Mouse (Mus musculus) lung, embryonic 14.5 days (tissue): ENCODE results near the gene E2f1. TPM values are rescaled to one million over a fixed set of nuclear protein-coding genes. Genes with fewer than 3 reads are reported as not detected.
A peak's percentile ranks its signal among the peaks of the same experiment; 100 is the strongest.

ENCODE experiments used
- ATAC-seq: fragments of 200-750 bp; cut with Nextera tagmentation; 2 replicates; pipeline ENCODE4 v1.8.0; 2017; ENCODE audit warnings: mild to moderate bottlenecking, moderate TSS enrichment, moderate library complexity; ENCODE audit not compliant: insufficient read depth
- DNase-seq: peaks from one replicate; pipeline ENCODE4 v3.0.0-alpha.2; 2015
- H3K27ac ChIP-seq: fragments of 300-500 bp; sonication (generic); 2 replicates; pipeline ENCODE4 v1.5.1; 2014; ENCODE audit warnings: low read depth, mild to moderate bottlenecking, moderate library complexity
- H3K27me3 ChIP-seq: fragments of 300-500 bp; sonication (generic); 2 replicates; pipeline ENCODE4 v1.6.1; 2014; ENCODE audit warnings: low read length, control low read depth; ENCODE audit not compliant: insufficient read depth
- H3K36me3 ChIP-seq: fragments of 300-500 bp; sonication (generic); 2 replicates; pipeline ENCODE4 v1.6.1; 2014; ENCODE audit warnings: control low read depth; ENCODE audit not compliant: insufficient read depth
- H3K4me1 ChIP-seq: fragments of 300-500 bp; sonication (generic); 2 replicates; pipeline ENCODE4 v1.6.1; 2014; ENCODE audit warnings: antibody characterized with exemption, control low read depth; ENCODE audit not compliant: insufficient read depth
- H3K4me2 ChIP-seq: fragments of 300-500 bp; sonication (generic); 2 replicates; pipeline ENCODE4 v1.6.1; 2014; ENCODE audit warnings: mild to moderate bottlenecking
- H3K4me3 ChIP-seq: fragments of 300-500 bp; sonication (generic); 2 replicates; pipeline ENCODE4 v1.5.1; 2014; ENCODE audit warnings: low read depth, low read length
- H3K9ac ChIP-seq: fragments of 300-500 bp; sonication (generic); 2 replicates; pipeline ENCODE4 v1.6.1; 2014
- H3K9me3 ChIP-seq: fragments of 300-500 bp; sonication (generic); 2 replicates; pipeline ENCODE4 v1.6.1; 2016; ENCODE audit warnings: low read depth, low read length, control low read depth
- CTCF ChIP-seq: IDR thresholded peaks from 2 replicates; pipeline ENCODE4 v1.5.1; 2016; ENCODE audit warnings: antibody characterized with exemption, low read depth
- WGBS: fragments of 180-500 bp; shearing (Covaris S2); extraction: QIAGEN DNeasy Blood & Tissue Kit; methylation state at CpG from one replicate; pipeline ENCODE4 v1.1.7; 2014; 5-methylcytosine and 5-hydroxymethylcytosine counted together
- polyA plus RNA-seq: library from polyadenylated mRNA; unstranded; fragments of >200 nt; fragmentation: Nextera tagmentation; extraction: Ambion mirVana; gene quantifications from 2 replicates; pipeline ENCODE4 v1.2.1, GENCODE M21; 2014

Gene E2f1
- polyA plus RNA-seq, 1 experiment from 2014 or later = 13.6 TPM

DNA sequence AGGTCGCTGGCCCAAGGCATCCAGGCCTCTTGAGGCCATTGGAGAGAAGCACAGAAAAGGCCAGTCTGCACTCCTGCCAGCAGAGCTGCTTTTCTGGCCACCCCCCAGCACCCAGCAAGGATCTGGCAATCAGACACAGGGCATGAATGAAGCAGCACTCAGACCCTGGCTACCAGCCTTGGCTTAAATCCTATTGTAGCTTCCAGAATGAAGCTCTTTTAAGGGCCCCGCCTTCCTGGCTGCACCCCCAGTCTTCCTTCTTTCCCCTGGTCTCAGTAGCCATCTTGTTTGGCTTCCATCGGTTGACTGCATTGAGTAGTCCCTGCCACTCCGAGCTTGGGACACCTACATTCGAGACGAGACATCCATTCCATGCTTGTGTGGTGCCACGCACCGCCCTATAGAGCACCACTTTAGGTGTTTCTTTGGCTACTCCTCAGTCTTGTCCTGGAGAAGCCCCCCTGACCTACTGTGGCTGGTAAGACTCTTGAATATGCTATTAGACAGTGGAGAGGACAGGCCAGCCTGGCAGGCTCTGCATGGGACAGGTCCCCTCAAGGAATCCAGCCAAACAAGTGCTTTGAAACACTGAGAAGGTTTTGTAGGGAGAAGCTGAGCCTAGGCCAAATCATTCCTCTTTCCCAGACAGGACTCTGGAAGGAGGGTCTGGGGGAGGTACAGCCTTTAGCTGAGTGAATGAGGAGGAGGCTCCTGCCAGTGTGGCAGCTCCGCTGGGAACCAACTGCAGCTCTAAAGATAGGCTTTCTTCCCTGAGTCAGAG is 25.9 kb downstream of the E2f1 start:
- 0 out of 2 replicates have a peak, but pooled peaks cover 3% of the 10 kb centered on the region for H3K36me3 ChIP-seq
- no peak overlapping the region for H3K9ac ChIP-seq
- H3K4me3 ChIP-seq = no peak overlapping the region
- H3K9me3 ChIP-seq = no peaks in the 10 kb centered on the region
- H3K4me2 ChIP-seq = no peak overlapping the region
- no peaks in the 10 kb centered on the region for H3K4me1 ChIP-seq
- no peak overlapping the region for H3K27ac ChIP-seq
- ATAC-seq (no peak), DNase-seq (no peak)
- WGBS = 83% methylated on average over 9 of the region's 9 CpGs
- H3K27me3 ChIP-seq = no peaks in the 10 kb centered on the region
- TF ChIP-seq CTCF = no peak

DNA sequence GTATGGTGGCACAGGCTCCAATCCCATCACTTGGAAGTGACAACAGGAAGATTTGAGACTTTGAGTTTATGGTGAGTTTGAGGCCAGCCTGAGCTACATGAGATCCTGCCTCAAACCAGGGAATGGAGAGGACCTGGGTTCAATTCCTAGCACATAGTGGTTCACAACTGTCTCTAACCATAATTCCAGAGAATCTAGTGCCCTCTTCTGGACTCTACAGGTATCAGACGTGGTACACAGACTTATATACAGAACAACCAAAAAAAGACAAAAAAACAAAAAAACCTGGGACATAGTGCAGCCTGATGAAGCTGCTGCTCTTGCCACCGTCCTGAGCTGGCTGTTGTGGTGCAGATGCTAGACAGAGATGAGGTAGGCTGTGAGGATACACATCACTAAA is 28.1 kb downstream of the E2f1 start:
- no peaks in the 10 kb centered on the region for H3K4me1 ChIP-seq

DNA sequence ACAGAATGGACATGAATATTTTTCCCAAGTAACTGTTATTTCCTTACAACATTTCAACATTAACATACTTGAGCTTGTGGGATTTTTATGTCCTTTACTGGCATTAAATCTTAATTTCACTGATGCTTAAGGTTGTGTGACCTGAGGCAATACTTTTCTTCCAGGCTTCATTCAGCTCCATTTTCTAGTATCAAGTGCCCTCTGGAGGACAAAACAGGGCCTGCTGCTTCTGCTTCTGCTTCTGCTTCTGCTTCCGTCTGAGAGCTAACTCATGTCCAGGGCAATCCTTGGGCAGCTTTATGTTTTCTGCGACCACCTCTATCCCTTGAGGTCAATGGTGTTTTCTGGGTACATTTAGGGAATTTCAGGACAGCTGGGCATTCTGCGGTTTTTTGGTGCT is 30.0 kb downstream of the E2f1 start:
- H3K36me3 ChIP-seq = peaks cover 25% of the 10 kb centered on the region
- H3K4me2 ChIP-seq = no peak overlapping the region

More for the DNA sequence above, 28.1 kb downstream of the E2f1 start:
- Histone ChIP-seq H3K4me2 (no peak overlapping the region), H3K27me3 (no peaks in the 10 kb centered on the region), H3K9ac (no peak overlapping the region), H3K9me3 (no peaks in the 10 kb centered on the region), H3K27ac (no peak overlapping the region), H3K4me3 (no peak overlapping the region), H3K36me3 (peaks cover 11% of the 10 kb centered on the region; the same call in 1 of the 2 replicates)
- no peak for DNase-seq
- peak; percentile 20; the same call in 1 of the 2 replicates for TF ChIP-seq CTCF
- WGBS = 82% methylated on average over 2 of the region's 2 CpGs
- no peak for ATAC-seq

DNA sequence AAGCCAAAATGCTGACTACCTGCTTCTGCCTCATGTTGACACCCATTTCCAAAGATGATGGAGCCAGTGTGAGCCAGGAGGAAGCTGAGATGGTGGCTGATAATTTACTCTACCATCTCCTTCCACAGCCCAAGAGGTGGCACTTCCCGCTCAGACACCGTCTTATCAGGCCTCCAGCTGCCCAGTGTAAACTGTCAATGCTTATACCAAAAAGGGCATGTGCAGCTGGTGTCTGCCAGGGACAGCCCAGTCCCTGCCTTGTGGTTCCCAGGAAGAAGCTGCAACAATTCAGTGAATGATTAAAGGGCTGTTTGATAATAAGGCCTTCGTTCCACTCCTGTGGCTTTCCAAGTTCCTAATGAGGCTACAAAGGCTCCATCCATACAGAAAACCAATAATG is 31.0 kb downstream of the E2f1 start:
- no peaks in the 10 kb centered on the region for H3K27me3 ChIP-seq
- TF ChIP-seq CTCF = no peak
- no peak overlapping the region; the same call in 1 of the 2 replicates for H3K9ac ChIP-seq
- H3K9me3 ChIP-seq = no peaks in the 10 kb centered on the region
- WGBS = 27% methylated on average over 3 of the region's 3 CpGs
- no peaks in the 10 kb centered on the region for H3K4me1 ChIP-seq
- DNase-seq = peak; percentile 34
- H3K36me3 ChIP-seq = peaks cover 28% of the 10 kb centered on the region
- H3K4me2 ChIP-seq = no peak overlapping the region
- H3K27ac ChIP-seq = no peak overlapping the region
- peak; percentile 10; the same call in 1 of the 2 replicates for ATAC-seq
- H3K4me3 ChIP-seq = no peak overlapping the region

More for the DNA sequence above, 30.0 kb downstream of the E2f1 start:
- Histone ChIP-seq H3K27ac (no peak overlapping the region), H3K4me1 (no peaks in the 10 kb centered on the region), H3K4me3 (no peak overlapping the region), H3K9me3 (no peaks in the 10 kb centered on the region), H3K9ac (no peak overlapping the region), H3K27me3 (no peaks in the 10 kb centered on the region)
- 78% methylated on average over 3 of the region's 3 CpGs for WGBS
- no peak for ATAC-seq
- peak; percentile 72 for DNase-seq
- TF ChIP-seq CTCF = peak; percentile 70

GRCm38 (mm10) chr2:154538310-154538709 is 31.4 kb downstream of the E2f1 start:
- no peak for TF ChIP-seq CTCF
- H3K4me1 ChIP-seq = no peaks in the 10 kb centered on the region
- peaks cover 28% of the 10 kb centered on the region for H3K36me3 ChIP-seq
- H3K9me3 ChIP-seq = no peaks in the 10 kb centered on the region
- H3K4me3 ChIP-seq = no peak overlapping the region
- ATAC-seq (peak; percentile 26; the same call in 1 of the 2 replicates), DNase-seq (peak; percentile 31)
- no peak overlapping the region; the same call in 1 of the 2 replicates for H3K9ac ChIP-seq
- no peak overlapping the region for H3K4me2 ChIP-seq
- 40% methylated on average over 2 of the region's 2 CpGs for WGBS
- no peak overlapping the region for H3K27ac ChIP-seq
- H3K27me3 ChIP-seq = no peaks in the 10 kb centered on the region

DNA sequence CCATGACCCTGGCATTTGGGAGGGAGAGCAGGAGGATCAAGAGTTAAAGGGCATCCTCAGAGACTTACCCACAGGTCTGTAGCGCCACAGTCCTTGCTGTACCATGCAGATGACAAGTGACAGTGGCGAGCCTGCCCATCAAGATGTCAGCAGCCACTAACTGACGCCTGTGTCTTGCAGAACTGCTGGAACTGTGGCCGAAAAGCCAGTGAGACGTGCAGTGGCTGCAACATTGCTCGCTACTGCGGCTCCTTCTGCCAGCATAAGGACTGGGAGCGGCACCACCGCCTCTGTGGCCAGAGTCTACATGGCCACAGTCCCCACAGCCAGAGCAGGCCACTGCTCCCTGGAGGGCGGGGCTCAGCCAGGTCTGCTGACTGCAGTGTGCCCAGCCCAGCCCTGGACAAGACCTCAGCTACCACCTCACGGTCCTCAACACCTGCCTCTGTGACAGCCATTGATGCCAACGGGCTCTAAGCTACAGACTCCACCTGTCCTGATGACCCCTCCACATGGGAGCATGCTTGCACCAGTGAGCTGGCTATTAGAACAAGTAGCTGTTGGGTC is 34.9 kb downstream of the E2f1 start:
- H3K36me3 ChIP-seq = peaks cover 48% of the 10 kb centered on the region

DNA sequence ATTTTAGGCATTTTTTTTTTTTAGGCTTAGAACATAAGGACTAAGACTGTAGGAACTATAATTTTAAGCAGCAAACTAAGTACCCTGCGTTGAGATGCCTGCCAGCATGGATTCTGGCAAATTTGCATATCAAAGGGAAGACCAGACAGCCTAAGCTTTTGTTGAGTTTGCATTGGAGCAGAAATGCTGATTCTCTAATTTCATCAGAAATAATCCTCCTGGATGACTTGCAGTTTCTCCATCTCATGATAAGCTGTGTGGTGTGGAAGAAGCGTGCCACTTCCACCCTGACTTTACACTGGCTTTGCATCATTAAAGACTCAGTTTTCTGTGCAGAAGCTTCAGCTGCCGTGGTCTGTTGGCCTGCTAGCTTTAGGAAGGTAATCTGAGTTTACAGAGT is 36.8 kb downstream of the E2f1 start:
- no peak for TF ChIP-seq CTCF
- no peak for DNase-seq
- Histone ChIP-seq H3K4me2 (no peak overlapping the region), H3K27ac (no peak overlapping the region), H3K27me3 (no peaks in the 10 kb centered on the region), H3K36me3 (peaks cover 59% of the 10 kb centered on the region), H3K4me1 (no peaks in the 10 kb centered on the region), H3K9me3 (no peaks in the 10 kb centered on the region), H3K4me3 (no peak overlapping the region), H3K9ac (no peak overlapping the region)
- 67% methylated on average over 3 of the region's 3 CpGs for WGBS
- no peak for ATAC-seq

More for the DNA sequence above, 34.9 kb downstream of the E2f1 start:
- Histone ChIP-seq H3K27ac (no peak overlapping the region), H3K27me3 (no peaks in the 10 kb centered on the region), H3K4me1 (no peaks in the 10 kb centered on the region), H3K4me2 (no peak overlapping the region), H3K4me3 (no peak overlapping the region), H3K9me3 (no peaks in the 10 kb centered on the region), H3K9ac (no peak overlapping the region)
- 85% methylated on average over 12 of the region's 12 CpGs for WGBS
- no peak for ATAC-seq
- no peak for DNase-seq
- TF ChIP-seq CTCF = no peak
